Comparison of ENCODE assay signal across 26 mouse cellular contexts in genomic region chr2:115887631-115888030, GRCm38 (mm10).
DNase-seq lines count a peak whose midpoint lies in the region; ATAC-seq and TF ChIP-seq lines count a peak whose summit lies in the region.
"Had no signal": no experiment of that assay in that cellular context is flagged by ENCODE, and none has a peak within 500 bp of the region (broad histone marks: within the 10 kb centered on the region; RNA-seq: fewer than 3 reads in every experiment).

No protein-coding gene starts in this region.

- H3K36me3 ChIP-seq in heart, embryonic 13.5 days, result peaks cover 35% of the 10 kb centered on the region
- no peaks in the 10 kb centered on the region for H3K36me3 ChIP-seq in liver, postnatal 0 days (replicated peaks; ENCODE audit: insufficient read depth, low read length)
- H3K36me3 ChIP-seq: hindbrain, embryonic 15.5 days had no signal

- no peak overlapping the region for H3K4me3 ChIP-seq in heart, embryonic 13.5 days
- no peak overlapping the region for H3K4me3 ChIP-seq in liver, postnatal 0 days (ENCODE audit: low read depth, low read length)
- no peak overlapping the region for H3K4me3 ChIP-seq in olfactory bulb, adult 2 months (ENCODE audit: insufficient read depth, low read depth, low read length)
- H3K4me3 ChIP-seq: forebrain, embryonic 10.5 days; forebrain, embryonic 13.5 days; gastrocnemius, adult 2 months; hindbrain, embryonic 15.5 days had no signal

- peak; percentile 78 for DNase-seq in heart, adult 11 months
- DNase-seq in heart, adult 9 months (ENCODE audit: low spot score in 2 of 2), result no peak
- DNase-seq in heart, postnatal 25 days (ENCODE audit: low spot score), result no peak
- DNase-seq in liver, postnatal 0 days, result no peak
- DNase-seq in liver, result no peak
- no peak for DNase-seq in urinary bladder, postnatal 4 days (ENCODE audit: low spot score in 2 of 2)
- DNase-seq: adrenal gland, adult 8-10 months; adrenal gland, postnatal 25 days; B cell, adult 2 months; cerebellum, adult 11-12 months; cerebellum, adult 8-10 months; cerebellum, postnatal 10 days; cerebellum, postnatal 36 days; gastrocnemius, adult 2 months; gastrocnemius, postnatal 14 days; heart, adult 18-20 months; heart, postnatal 4 days; kidney, adult 2 months had no signal

- intact Hi-C loops in heart, postnatal 25 days (cut with DNase I), result no loop called here

- no peak overlapping the region for H3K4me2 ChIP-seq in heart, embryonic 13.5 days
- no peak overlapping the region for H3K4me2 ChIP-seq in liver, postnatal 0 days (ENCODE audit: low read depth, low read length)
- H3K4me2 ChIP-seq: forebrain, embryonic 13.5 days; hindbrain, embryonic 15.5 days had no signal

- no peak for TF ChIP-seq CTCF in liver, postnatal 0 days (IDR thresholded peaks at IDR 0.05; ENCODE audit: low read depth)
- no peak for TF ChIP-seq CTCF in olfactory bulb, adult 2 months (IDR thresholded peaks at IDR 0.05; ENCODE audit: insufficient read depth, low read depth, low read length)

- 53% methylated on average over 1 of the region's 1 CpGs for whole genome bisulfite sequencing in heart, embryonic 13.5 days
- 84% methylated on average over 1 of the region's 1 CpGs for WGBS in liver, postnatal 0 days (ENCODE audit: insufficient replicate concordance)
- WGBS in olfactory bulb, adult 2 months, result 82% methylated on average over 1 of the region's 1 CpGs

- no peak overlapping the region for H3K9ac ChIP-seq in heart, embryonic 13.5 days
- H3K9ac ChIP-seq in liver, postnatal 0 days (replicated peaks), result no peak overlapping the region
- H3K9ac ChIP-seq: forebrain, embryonic 13.5 days; hindbrain, embryonic 15.5 days had no signal

- H3K27ac ChIP-seq in heart, embryonic 13.5 days (replicated peaks), result peak overlapping the region; percentile 30; the same call in 1 of the 2 replicates
- H3K27ac ChIP-seq in liver, postnatal 0 days (ENCODE audit: low read depth), result peak overlapping the region; percentile 50; the same call in 1 of the 2 replicates
- H3K27ac ChIP-seq in olfactory bulb, adult 2 months (ENCODE audit: insufficient read depth, low read depth, low read length), result peak overlapping the region; percentile 49; the same call in 1 of the 2 replicates
- H3K27ac ChIP-seq: forebrain, embryonic 10.5 days; forebrain, embryonic 13.5 days; gastrocnemius, adult 2 months; hindbrain, embryonic 15.5 days had no signal

- no peak for TF ChIP-seq POLR2A in olfactory bulb, adult 2 months (IDR thresholded peaks at IDR 0.05; ENCODE audit: insufficient read depth, low read depth, low read length)

- TF ChIP-seq EP300 in liver, postnatal 0 days (IDR thresholded peaks at IDR 0.05; ENCODE audit: low read depth), result no peak

- H3K9me3 ChIP-seq in heart, embryonic 13.5 days, result no peaks in the 10 kb centered on the region
- no peaks in the 10 kb centered on the region for H3K9me3 ChIP-seq in liver, postnatal 0 days (ENCODE audit: low read length)
- H3K9me3 ChIP-seq: forebrain, embryonic 10.5 days; forebrain, embryonic 13.5 days; hindbrain, embryonic 15.5 days had no signal

- H3K4me1 ChIP-seq in heart, embryonic 13.5 days, result peaks cover 42% of the 10 kb centered on the region
- peaks cover 19% of the 10 kb centered on the region; the same call in 1 of the 2 replicates for H3K4me1 ChIP-seq in liver, postnatal 0 days (ENCODE audit: insufficient read depth)
- H3K4me1 ChIP-seq in olfactory bulb, adult 2 months (ENCODE audit: control insufficient read depth, insufficient read depth, low read length), result peaks cover 20% of the 10 kb centered on the region

- no peaks in the 10 kb centered on the region for H3K27me3 ChIP-seq in heart, embryonic 13.5 days (replicated peaks)
- H3K27me3 ChIP-seq in liver, postnatal 0 days (ENCODE audit: insufficient read depth, low read length), result no peaks in the 10 kb centered on the region
- H3K27me3 ChIP-seq: forebrain, embryonic 13.5 days; hindbrain, embryonic 15.5 days had no signal

- ATAC-seq in heart, embryonic 13.5 days (ENCODE audit: extremely low read depth, insufficient number of reproducible peaks, low FRiP score, low TSS enrichment), result no peak
- ATAC-seq in liver, postnatal 0 days, result no peak
- ATAC-seq: activated CD4-positive, CD25-positive, alpha-beta regulatory T cell, adult 4 months; forebrain, embryonic 13.5 days; forebrain, embryonic 16.5 days; intestine, postnatal 0 days had no signal
